Mouse (Mus musculus) embryo, embryonic 10.5 days (tissue): ENCODE results near the gene Thbs1.
"Not testable (repeated sequence)": the region's sequence is repeated elsewhere in the genome, so short reads cannot be mapped to it uniquely, and the experiment has no call there.

Experiments used
- DNase-seq: peaks from one replicate; pipeline ENCODE4 v3.0.0-alpha.2; 2015; ENCODE audit warnings: low spot score

Thbs1 gene

DNA sequence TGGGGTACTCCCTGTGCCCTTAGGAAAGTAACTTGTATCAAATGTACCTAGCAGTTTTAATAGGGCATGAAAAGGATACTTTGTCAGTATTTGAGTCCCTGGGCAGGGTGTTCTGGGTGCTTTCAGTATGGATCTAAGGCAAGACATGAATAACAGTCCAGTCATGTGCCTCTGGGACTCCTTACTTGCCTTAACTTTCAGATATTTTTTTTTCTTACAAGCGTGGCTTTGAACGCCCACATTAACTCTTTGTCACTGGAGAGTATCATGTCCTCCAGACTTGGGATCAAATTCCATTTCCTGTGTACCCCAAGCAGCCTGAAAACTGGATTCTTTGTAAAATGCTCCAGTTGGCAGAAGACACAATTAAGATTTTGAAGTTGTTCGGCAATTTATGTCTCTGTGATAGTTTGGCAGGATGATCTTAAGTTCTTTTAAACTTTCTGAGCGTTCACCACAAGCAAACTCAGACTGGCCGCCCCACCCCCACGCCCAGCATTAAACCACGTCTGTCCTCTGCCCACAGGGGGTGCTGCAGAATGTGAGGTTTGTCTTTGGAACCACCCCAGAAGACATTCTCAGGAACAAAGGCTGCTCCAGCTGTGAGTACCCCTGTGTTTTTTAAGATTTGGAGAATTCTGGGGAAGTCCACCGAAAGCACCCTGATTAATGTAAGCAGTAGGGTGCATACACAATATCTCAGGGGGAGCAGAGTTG lies 2.3 kb downstream of the Thbs1 start:
- peak; percentile 66 for DNase-seq

DNA sequence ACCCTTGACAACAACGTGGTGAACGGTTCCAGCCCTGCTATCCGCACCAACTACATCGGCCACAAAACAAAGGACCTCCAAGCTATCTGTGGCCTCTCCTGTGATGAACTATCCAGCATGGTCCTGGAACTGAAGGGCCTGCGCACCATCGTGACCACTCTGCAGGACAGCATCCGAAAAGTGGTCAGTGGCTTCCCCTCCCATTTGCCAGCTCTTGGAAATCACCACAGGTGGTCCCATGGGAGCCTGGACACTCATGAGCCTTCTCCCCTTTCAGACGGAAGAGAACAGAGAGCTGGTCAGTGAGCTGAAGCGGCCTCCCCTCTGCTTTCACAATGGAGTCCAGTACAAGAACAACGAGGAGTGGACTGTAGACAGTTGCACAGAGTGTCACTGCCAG lies 3.0 kb downstream of the Thbs1 start:
- DNase-seq: no peak

DNA sequence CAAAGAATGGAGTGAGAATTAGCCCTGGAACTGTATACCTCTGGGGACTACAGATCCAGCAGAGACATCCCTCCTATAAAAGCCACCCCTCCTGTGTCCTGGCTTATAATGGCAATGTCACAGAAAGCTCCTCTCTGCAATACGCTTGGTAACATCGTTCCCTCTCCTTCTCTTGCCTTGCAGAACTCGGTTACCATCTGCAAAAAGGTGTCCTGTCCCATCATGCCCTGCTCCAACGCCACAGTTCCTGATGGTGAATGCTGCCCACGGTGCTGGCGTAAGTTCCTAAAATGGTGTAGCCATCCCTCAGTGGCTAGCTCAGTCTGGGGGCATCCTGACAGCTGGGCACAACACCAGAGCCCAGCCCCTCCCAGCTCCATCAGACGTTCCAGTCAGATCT lies 4.0 kb downstream of the Thbs1 start:
- no peak for DNase-seq

DNA sequence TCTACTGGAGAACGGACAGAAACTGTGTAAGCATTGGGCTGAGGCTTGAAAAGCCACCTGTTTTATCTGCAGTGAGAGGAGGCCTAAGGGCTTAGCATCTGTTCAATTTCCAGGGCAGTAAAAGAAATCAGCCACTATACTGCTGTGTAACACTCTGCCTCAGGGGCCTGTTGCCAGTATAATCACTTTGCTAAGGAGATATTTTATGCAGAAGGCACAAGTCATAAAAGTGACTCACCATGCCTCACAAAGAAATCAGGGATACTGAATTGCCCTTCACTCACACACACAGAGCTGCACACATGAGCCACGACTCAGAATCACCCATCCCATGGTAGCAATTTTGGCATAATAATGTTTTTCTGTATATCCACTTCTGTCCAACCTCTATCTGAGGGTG lies 4.5 kb downstream of the Thbs1 start:
- no peak for DNase-seq

DNA sequence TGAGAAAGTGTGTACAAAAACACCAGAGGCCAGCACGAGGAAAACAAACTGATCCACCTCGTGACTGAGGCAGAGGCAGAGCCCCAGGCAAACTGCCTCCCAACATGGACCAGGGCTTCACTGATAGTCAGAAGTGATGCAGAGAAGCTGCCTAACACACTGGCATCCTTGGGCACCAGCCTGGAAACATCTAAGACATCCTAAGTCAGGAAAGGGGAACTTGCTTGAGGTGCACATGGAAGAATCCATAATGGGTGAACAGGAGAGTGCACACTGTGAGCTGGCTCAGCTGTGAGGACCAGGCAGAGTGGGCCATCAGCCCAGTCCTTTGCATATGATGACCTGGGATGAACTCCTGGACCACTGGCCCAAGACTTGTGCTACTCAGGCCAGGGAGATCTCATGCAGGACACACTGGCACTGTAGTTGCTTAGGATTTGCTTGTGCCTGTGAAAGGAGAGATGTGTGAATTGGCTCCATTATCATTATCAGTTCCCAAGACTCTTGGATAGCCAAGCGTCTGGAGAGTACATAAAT lies 5.1 kb downstream of the Thbs1 start:
- no peak for DNase-seq

DNA sequence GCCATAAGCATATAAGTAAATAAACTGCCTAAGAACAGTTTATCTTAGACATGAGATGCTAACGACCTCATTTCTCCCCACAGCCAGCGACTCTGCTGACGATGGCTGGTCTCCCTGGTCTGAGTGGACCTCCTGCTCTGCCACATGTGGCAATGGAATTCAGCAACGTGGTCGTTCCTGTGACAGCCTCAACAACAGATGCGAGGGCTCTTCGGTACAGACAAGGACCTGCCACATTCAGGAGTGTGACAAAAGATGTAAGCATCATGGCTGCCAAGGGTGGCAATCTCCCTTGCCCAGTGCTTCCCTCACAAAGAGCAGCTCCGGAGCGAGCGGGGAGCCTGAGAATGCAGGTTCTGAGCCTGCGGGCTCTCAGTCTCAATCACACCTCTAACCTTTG lies 5.7 kb downstream of the Thbs1 start:
- DNase-seq: no peak

DNA sequence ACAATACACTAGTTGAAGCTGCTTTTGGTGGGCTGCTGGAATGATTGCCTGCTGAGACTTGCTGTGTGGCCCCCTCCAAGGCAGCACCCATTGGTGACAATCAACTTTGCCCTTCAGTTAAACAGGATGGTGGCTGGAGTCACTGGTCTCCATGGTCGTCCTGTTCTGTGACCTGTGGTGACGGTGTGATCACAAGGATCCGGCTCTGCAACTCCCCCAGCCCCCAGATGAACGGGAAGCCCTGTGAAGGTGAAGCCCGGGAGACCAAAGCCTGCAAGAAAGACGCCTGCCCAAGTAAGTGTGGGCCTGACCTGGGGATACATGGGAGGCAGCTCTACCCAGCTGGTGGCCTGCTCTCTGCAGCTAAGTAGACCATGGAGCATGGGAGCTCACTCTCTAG lies 6.4 kb downstream of the Thbs1 start:
- DNase-seq: no peak

DNA sequence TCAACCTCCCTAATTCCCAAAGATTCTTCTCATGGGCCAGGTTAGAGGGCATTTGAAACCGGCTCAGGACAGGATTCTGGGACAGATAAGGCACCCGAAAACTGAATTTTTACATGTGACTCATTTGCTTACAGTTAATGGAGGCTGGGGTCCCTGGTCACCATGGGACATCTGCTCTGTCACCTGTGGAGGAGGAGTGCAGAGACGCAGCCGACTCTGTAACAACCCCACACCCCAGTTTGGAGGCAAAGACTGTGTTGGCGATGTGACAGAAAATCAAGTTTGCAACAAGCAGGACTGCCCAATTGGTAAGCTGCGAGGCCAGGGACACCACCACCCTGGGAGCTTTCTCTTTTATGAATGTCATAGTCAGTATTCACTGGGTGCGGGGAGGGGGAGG lies 6.8 kb downstream of the Thbs1 start:
- no peak for DNase-seq

DNA sequence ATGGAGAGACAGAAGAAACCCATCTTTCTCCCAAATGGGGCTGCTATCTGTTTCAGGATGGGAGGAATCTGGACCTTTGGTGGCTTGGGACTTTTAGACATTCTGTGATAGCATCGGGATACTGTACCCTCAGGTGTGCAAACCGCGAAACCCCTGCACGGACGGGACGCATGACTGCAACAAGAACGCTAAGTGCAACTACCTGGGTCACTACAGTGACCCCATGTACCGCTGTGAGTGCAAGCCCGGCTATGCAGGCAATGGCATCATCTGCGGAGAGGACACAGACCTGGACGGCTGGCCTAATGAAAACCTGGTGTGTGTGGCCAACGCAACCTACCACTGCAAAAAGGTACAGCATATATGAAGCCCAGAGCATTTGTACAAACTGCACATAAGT lies 8.0 kb downstream of the Thbs1 start:
- DNase-seq: no peak

DNA sequence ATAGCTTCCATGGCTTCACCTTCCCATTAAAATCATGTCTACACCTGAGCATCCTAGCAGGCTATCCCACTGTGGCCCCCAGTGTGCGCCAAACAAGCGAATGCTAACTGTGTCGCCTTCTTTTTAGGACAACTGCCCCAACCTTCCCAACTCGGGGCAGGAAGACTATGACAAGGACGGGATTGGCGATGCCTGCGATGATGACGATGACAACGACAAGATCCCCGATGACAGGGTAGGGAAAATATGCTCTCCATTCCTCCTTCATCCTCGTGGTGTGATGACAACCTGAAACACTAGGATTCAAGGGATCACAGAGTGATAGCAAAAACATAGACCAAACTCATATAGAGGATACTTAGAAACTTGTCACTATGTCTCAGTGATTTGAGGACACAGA lies 8.4 kb downstream of the Thbs1 start:
- DNase-seq: no peak

DNA sequence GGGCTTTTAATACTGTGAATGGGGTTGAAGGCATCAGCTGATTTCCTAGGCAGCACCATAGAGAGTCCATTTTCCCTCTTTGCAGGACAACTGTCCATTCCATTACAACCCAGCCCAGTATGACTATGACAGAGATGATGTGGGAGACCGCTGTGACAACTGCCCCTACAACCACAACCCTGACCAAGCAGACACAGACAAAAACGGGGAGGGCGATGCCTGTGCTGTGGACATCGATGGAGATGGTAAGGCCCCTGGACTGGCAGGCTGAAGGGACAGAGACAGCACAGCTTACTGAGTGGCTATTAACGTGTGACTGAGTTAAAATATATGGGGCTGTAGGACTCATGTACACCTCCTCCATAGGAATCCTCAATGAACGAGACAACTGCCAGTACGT lies 9.1 kb downstream of the Thbs1 start:
- no peak for DNase-seq

DNA sequence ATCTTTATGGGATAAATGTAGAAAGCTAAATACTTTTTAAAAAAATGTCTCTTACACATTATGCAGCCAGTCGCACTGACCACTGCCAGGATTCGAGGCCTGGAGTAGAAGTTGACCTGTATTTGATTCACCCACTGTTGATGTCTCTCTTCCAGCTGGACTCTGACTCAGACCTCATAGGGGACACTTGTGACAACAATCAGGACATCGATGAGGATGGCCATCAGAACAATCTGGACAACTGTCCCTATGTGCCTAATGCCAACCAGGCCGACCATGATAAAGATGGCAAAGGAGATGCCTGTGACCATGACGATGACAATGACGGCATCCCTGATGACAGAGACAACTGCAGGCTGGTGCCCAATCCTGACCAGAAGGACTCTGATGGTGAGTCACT lies 10.6 kb downstream of the Thbs1 start:
- DNase-seq: no peak

DNA sequence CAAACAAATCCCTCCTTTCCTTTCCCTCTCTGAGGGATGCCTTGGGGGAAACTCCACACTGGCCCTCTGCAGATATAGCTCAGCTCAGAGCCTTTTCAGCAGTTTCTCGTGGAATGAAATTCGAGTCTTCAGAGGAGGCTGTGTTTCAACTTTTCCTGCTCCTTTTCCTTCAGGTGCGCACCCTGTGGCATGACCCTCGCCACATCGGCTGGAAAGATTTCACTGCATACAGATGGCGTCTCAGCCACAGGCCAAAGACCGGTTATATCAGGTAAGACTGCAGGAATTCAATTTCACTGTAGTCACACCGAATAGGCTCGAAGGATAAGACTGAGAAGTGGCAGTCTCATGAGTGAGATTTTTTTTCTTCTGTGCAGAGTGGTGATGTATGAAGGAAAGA lies 12.1 kb downstream of the Thbs1 start:
- no peak for DNase-seq

DNA sequence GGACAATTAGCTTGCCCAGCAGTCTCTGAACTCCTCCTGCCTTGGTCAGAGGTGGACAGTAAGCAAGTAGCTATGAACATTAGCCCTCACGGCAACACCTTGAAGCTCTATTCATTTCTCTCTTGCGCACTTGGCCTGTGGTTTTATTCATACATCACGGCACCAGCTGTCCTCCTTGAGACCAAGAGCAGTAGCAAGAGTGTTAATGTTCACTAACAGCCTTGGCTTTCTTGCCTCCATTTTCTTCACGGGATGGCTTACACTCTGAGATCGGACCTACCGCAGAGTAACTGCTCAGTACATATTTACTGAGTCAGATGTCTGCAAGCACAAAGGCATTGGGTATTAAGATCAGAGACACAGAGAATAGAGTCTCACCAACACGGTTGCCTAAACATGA lies 12.8 kb downstream of the Thbs1 start:
- DNase-seq: no peak

DNA sequence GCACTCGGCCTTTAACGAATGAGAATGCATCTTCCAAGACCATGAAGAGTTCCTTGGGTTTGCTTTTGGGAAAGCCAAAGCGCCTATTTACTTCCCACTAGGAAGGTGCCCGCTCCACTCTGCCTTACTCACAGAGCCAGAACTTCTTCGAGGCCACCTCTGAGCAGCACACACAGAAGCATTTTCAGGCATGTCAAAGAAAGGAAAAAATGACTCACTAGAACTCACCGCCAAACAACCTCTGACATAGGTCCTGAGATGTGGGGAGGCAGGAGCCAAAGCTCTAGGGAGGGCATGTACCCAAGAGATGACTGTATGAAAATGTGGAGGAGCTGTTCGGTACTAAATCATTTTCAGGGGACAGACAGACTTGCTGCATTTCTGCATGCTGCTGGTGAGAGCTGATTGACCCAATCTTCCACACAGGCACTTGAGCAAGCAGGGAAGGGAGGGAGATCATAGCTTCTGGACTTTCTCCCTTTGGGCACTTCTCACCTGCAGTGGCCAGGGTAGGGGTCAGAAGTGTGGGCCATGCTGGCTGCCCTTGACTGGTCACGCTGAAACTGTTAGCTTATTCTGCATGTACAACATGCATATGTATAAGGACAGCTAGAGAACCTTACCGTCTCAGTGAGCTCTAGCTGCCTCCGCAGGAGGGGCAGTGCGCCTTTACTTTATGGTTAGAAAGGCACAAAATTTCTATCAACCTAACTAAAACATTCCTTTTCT lies 13.7 kb downstream of the Thbs1 start:
- DNase-seq: no peak

DNA sequence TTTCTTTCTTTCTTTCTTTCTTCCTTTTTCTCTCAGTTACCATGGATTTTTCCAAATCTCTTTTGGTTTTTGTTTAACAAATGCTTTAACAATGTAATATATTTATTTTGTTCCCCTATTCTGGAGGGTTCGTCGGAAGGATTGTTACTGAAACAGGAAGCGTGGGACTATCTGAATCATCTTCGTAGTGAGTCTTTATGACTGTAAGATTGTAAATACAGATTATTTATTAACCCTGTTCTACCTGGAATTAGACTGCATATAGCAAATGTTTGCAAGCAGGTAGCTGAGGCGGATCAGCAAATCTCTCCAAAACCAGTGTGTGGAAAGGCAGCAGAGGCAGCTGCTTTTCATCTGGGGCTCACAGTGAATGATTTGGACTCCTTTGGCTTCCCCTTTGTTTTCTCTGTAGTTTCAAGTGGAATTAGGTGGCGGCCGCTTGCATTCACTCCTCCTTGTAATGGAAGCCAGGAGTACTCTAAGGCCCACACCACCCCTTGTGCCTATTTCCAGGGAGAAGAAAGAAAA lies 14.3 kb downstream of the Thbs1 start:
- DNase-seq: no peak

DNA sequence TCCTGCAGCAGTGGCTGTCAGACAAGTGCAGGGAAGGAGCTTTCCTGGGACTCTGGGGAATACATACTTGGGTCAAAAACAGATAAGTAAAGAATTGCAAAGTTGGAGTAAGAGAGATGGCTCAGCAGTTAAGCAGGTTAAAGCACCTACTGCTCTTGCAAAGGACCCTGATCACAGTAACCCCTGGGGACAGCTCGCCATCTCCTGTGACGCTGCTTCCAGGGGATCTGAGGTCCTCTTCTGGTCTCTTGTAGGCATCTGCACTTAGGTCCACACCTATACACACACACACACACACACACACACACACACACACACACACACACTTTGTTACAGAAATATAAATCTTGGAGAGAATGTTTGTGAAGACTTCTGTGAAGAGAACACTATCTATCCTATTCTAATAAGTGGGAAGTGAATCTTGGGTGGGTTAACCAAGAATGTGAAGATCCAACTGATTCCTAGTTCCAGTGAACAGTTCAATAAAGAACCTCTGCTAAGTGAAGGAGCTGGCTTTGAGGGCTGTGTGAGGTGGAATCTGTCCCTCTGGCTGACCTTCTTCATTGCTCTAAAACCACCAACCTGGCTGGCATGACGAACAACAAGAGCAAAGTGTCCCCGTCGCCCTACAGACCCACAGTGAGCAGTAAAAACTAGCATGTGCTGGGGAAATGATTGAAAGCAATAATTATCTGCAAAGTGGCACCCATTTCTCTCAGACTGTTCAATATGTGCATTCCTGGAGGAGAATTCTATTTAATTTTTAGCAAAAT lies 16.0 kb downstream of the Thbs1 start:
- DNase-seq: no peak

DNA sequence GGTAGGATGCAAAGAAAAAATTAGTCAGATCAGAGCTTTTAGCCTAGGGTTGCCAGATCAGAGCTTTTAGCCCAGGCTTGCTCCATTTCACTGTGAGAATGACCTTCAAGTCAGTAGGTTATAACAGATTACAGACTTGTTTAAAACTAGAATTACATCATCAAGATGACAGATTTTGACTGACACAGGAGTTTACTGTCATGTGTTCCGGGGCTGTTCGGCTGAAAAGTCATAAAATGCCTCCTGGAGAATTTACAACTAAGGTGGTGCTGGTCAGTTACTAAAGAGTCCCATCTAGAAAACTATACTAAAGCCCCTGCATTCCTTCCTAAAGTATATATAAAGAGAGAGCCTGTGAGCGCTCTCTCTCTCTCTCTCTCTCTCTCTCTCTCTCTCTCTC lies 16.6 kb downstream of the Thbs1 start:
- DNase-seq: no peak

DNA sequence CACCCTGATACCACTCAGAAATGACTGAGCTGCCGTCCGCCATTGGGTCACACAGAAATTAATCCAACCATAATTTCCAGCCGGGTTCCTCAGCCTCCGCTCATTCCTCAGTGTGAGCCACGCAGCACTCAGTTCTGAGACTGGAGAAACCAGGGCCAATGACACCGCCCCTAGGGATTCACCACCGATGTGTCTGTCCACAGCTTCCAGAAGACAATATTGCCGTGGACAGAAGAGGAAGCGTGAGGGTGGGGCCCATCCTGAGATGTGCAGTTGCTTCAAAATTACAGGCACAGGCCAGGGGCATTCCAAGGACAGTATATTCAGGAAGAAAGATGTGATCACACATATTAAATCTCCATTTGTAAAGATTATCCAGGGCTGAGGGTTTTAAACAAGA lies 25.4 kb downstream of the Thbs1 start:
- no peak for DNase-seq

DNA sequence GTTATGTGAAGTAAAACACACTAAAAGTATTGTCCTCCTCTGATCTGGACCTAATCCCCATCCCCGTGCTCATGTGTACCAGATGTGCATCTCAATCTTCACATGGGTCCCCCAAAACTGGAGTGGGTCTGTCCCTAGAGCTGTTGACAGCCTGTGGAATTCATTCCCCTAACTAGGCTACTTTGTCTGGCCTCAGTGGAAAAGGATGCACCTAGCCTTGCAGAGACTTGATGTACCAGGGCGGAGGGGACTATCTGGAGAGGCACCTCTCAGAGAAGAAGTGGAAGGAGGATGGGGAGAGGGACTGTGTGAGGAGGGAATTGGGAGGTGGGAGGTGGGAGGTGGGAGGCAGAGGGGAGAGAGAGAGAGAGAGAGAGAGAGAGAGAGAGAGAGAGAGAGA lies 26.1 kb downstream of the Thbs1 start:
- no peak for DNase-seq

DNA sequence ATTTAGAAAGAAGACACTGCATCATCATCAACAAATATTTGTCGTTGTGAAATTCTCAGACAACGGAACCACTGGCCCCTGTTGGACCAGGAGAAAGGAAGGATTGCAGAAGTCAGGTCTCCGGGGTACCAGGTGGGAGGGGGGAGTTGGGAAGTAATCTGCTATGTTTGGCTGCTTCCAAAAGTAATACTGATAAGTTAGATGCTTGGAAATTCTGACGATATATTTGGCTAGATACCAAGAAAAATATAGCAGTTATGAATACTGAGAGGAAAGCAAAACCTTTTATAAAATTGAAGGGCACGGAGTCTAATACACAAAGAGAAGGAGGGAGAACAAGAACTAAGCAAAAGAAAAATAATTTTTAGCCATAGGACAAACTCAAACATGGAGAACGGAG lies 27.6 kb downstream of the Thbs1 start:
- DNase-seq: no peak

DNA sequence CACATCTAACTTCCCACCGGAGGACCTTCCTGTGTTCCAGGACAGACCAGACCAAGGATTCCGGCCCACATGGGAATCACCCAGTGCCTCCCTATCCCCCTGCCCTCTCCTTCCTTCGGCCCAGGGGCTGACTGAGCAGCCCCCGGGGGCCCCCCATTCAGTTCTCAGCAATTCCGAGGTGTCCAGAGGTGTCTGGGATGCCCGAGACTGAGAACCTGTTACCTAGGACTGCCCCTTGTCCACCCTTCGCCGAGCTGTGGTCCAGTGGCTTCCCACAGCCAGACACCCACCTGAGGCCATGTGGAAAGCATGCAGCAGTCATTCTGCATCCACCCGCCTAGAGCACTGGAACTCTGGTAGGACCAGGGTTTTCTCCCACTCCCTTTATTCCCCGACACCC lies 30.0 kb downstream of the Thbs1 start:
- no peak for DNase-seq

DNA sequence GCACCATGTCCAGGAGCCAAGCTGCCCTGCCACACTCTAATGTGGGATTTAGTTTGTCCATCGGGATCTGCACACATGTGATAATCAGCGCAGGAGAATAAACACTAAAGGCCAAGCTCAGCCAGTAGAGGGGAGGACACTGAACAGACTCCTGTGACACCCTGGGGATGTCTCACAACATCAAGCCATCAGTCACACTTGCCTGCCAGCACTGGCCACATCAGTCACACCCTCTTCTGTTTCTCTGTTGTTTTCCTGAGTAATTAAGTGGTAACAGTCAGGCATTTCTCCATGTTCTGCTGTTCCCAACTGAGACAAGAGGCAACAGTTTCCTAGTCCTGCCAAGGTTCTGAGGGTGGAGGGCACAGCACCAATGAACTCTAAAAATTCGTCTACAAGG lies 36.1 kb downstream of the Thbs1 start:
- not testable (repeated sequence) for DNase-seq
